12 mouse cellular contexts compared by ENCODE assay signal in genomic region chr9:110358341-110358740, GRCm38 (mm10).
"Had no signal": no experiment of that assay in that cellular context is flagged by ENCODE, and none has a peak within 500 bp of the region (broad histone marks: within the 10 kb centered on the region; RNA-seq: fewer than 3 reads in every experiment).

No protein-coding gene starts in this region.

- DNase-seq: kidney, adult 18-20 months; kidney, postnatal 14 days; lung, embryonic 14.5 days; lung, postnatal 14 days; midbrain, embryonic 14.5 days; thymus, postnatal 14 days had no signal

- ATAC-seq: intestine, embryonic 15.5 days had no signal

- H3K9ac ChIP-seq: intestine, embryonic 15.5 days; kidney, embryonic 15.5 days; lung, embryonic 14.5 days; neural tube, embryonic 15.5 days had no signal

- H3K27me3 ChIP-seq: intestine, embryonic 15.5 days; kidney, embryonic 15.5 days; neural tube, embryonic 15.5 days had no signal

- H3K4me1 ChIP-seq: intestine, embryonic 15.5 days; kidney, embryonic 15.5 days; limb, embryonic 10.5 days; neural tube, embryonic 15.5 days had no signal

- H3K4me2 ChIP-seq: intestine, embryonic 15.5 days; kidney, embryonic 15.5 days; lung, embryonic 14.5 days; neural tube, embryonic 15.5 days had no signal

- H3K27ac ChIP-seq: intestine, embryonic 15.5 days; kidney, embryonic 15.5 days; limb, embryonic 10.5 days; neural tube, embryonic 15.5 days; stomach, postnatal 0 days had no signal

- H3K9me3 ChIP-seq: intestine, embryonic 15.5 days; kidney, embryonic 15.5 days; limb, embryonic 10.5 days; neural tube, embryonic 15.5 days had no signal

- H3K4me3 ChIP-seq: intestine, embryonic 15.5 days; kidney, embryonic 15.5 days; limb, embryonic 10.5 days; myocyte; neural tube, embryonic 15.5 days had no signal
